Comparison of ENCODE assay signal across 8 mouse cellular contexts in the genomic region with DNA sequence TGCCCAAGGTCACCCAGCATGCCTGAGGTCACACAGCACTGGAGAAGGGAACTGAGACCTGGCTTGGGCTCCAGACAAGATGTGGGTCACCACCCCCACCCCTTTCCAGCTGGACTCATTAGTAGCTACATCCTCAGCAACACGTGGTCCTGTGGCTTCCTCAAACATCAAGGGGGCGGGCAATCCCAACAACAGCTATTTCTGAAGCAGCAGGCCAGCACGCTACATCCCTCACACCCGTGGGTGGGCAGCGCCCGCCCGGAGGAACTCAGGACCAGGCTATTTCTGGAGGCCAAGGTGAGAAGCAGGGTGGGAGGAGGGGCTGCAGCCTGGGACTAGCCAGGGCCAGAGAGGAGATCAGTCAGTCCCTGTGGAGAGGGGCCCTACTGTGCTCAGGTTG. TPM values are rescaled to one million over a fixed set of nuclear protein-coding genes. Genes with fewer than 3 reads are reported as not detected.
DNase-seq lines count a peak whose midpoint lies in the region; ATAC-seq lines count a peak whose summit lies in the region.
"Had no signal": no experiment of that assay in that cellular context is flagged by ENCODE, and none has a peak within 500 bp of the region (broad histone marks: within the 10 kb centered on the region; RNA-seq: fewer than 3 reads in every experiment).

No protein-coding gene starts in this region.

- no peak overlapping the region for H3K9ac ChIP-seq in lung, embryonic 15.5 days
- H3K9ac ChIP-seq in heart, embryonic 12.5 days, result peak overlapping the region; percentile 77
- H3K9ac ChIP-seq: limb, embryonic 13.5 days had no signal

- ATAC-seq in lung, embryonic 15.5 days (ENCODE audit: borderline replicate concordance, extremely low read depth, low FRiP score, low TSS enrichment), result no peak
- peak; percentile 22; the same call in 1 of the 2 replicates for ATAC-seq in heart, embryonic 12.5 days (ENCODE audit: insufficient number of reproducible peaks, low FRiP score)

- no peaks in the 10 kb centered on the region for H3K9me3 ChIP-seq in lung, embryonic 15.5 days
- H3K9me3 ChIP-seq in heart, embryonic 12.5 days (replicated peaks), result 0 out of 2 replicates have a peak, but pooled peaks cover 3% of the 10 kb centered on the region
- H3K9me3 ChIP-seq: limb, embryonic 13.5 days had no signal

- H3K27me3 ChIP-seq in lung, embryonic 15.5 days, result peaks cover 29% of the 10 kb centered on the region
- H3K27me3 ChIP-seq in heart, embryonic 12.5 days (replicated peaks), result peaks cover 20% of the 10 kb centered on the region

- WGBS in lung, embryonic 15.5 days, result 35% methylated on average over 7 of the region's 7 CpGs
- 37% methylated on average over 7 of the region's 7 CpGs for WGBS in heart, embryonic 12.5 days

- peaks cover 78% of the 10 kb centered on the region for H3K4me1 ChIP-seq in lung, embryonic 15.5 days
- peaks cover 59% of the 10 kb centered on the region for H3K4me1 ChIP-seq in heart, embryonic 12.5 days (replicated peaks)

- no peak for DNase-seq in lung, postnatal 25 days (ENCODE audit: low spot score)
- peak; percentile 59 to 83 for DNase-seq in left cerebral cortex, postnatal 25 days (ENCODE audit: low spot score in 2 of 2)
- peak; percentile 37 for DNase-seq in right cerebral cortex, postnatal 25 days
- no peak for DNase-seq in gastrocnemius, adult 18-20 months (ENCODE audit: low spot score)
- DNase-seq in embryo, embryonic 11 days, result no peak

- H3K36me3 ChIP-seq in lung, embryonic 15.5 days, result no peaks in the 10 kb centered on the region
- H3K36me3 ChIP-seq in heart, embryonic 12.5 days, result peaks cover 4% of the 10 kb centered on the region; the same call in 1 of the 2 replicates

- intact Hi-C loops in left cerebral cortex, postnatal 25 days (cut with DNase I), result no loop called here

- H3K27ac ChIP-seq in lung, embryonic 15.5 days, result peak overlapping the region; percentile 25
- peak overlapping the region; percentile 65 for H3K27ac ChIP-seq in heart, embryonic 12.5 days (ENCODE audit: poor library complexity, severe bottlenecking)

- no peak overlapping the region for H3K4me3 ChIP-seq in lung, embryonic 15.5 days
- peak overlapping the region; percentile 50 for H3K4me3 ChIP-seq in heart, embryonic 12.5 days

- H3K4me2 ChIP-seq in lung, embryonic 15.5 days, result peak overlapping the region; percentile 54
- H3K4me2 ChIP-seq in heart, embryonic 12.5 days, result peak overlapping the region; percentile 79

RNA-seq across cellular contexts. Expression of gene Ptprs, which starts 7.4 kb away (rescaled TPM):
- 73.4 and 77.9 TPM in 2 replicates for polyA plus RNA-seq in lung, embryonic 15.5 days (2015; fragmentation: Nextera tagmentation; extraction: Ambion mirVana)
- polyA plus RNA-seq in heart, embryonic 12.5 days (2016; fragmentation: Nextera tagmentation; extraction: Ambion mirVana), result 86.8 and 90.2 TPM in 2 replicates
- 100 to 1,000 TPM; 621 to 622 TPM for total RNA-seq in left cerebral cortex, postnatal 25 days (2021)
- 10 to 100 TPM; 30.8 to 38.3 TPM for total RNA-seq in gastrocnemius, adult 18-20 months (2021)

RNA-seq across cellular contexts. Expression of gene Znrf4, which starts 43.4 kb away (rescaled TPM):
- not detected in 2 replicates for polyA plus RNA-seq in lung, embryonic 15.5 days (2015; fragmentation: Nextera tagmentation; extraction: Ambion mirVana)
- not detected in 2 replicates for polyA plus RNA-seq in heart, embryonic 12.5 days (2016; fragmentation: Nextera tagmentation; extraction: Ambion mirVana)
- not detected for total RNA-seq in left cerebral cortex, postnatal 25 days (2021)
- not detected for total RNA-seq in gastrocnemius, adult 18-20 months (2021)
- polyA plus RNA-seq: limb, embryonic 13.5 days had no signal

Comparison
In these comparisons a context has a peak if more than half of its experiments do, and no peak if none do; other contexts are left out.
1. DNase-seq: peak in left cerebral cortex, postnatal 25 days (2 of 2) and right cerebral cortex, postnatal 25 days (single experiment); none in lung, postnatal 25 days (single experiment), gastrocnemius, adult 18-20 months (single experiment) and embryo, embryonic 11 days (single experiment).
2. RNA of gene Ptprs, which starts 7.4 kb away (total RNA-seq): 621 to 622 TPM in left cerebral cortex, postnatal 25 days; 30.8 to 38.3 TPM in gastrocnemius, adult 18-20 months; every median in the first group is over 10 times any median in the second.